Mouse (Mus musculus) adrenal gland, postnatal 25 days (tissue): Measurements from ENCODE around the gene Cyb561a3. TPM values are rescaled to one million over a fixed set of nuclear protein-coding genes. Genes with fewer than 3 reads are reported as not detected.
A peak's percentile ranks its signal among the peaks of the same experiment; 100 is the strongest.

Experiments
- DNase-seq: peaks from one replicate; pipeline ENCODE4 v3.0.0; 2021; ENCODE audit warnings: mixed read lengths
- total RNA-seq: library from RNA; stranded (reverse); gene quantifications from 2 replicates; pipeline ENCODE4 v1.2.3, GENCODE M21; 2021

The Cyb561a3 gene
- total RNA-seq, 1 experiment from 2014 or later, result 25.3 TPM

DNA sequence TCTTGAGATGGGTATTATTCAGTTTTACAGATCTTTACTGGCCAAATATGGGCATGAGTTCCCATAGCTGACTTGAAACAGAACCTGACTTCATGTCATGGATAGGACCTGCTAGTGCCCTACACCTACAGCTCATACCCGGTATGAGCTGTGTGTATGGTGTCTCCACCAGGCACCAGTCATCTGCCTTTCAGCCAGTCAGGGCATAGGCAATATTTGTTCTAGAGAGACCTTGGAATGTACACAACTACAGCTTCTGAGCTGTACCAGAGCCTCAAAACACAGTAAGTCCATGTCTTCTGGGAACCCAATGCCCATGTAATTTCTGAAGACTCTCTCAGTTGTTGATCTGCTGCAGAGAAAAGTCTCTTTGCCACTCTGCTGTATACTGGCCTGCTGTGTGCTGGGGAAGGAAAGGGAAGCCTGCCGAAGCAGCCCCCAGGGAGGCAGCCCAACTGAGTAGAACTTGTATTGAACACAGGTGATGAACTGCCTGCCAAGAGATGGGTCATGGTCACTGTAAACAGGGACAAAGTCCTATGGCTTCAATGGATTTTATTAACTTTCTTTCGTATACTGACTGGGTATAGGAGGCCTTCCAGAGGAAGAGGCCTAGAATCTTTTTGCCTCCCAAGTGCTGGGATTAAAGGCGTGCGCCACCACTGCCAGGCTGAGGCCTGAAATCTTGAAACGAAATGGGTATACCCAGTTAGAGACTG is 14.8 kb downstream of the Cyb561a3 start:
- DNase-seq, result no peak

DNA sequence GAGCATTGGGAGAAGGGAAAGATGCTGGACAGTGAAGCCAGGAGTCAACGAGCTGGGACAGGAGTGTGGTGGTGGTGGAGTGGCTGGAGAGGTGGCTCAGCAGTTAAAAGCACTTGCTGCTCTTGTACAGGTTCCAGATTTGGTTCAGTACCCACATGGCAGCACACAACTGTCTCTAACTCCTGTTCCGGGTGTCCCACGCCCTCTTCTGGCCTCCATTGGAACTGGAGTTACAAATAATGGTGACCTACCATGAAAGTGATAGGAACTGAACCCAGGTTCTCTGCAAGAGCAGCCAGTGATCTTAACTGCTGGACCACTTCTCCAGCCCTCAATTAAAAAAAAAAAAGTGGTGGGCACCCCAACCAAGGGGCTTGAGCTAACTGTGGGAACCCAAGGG is 21.2 kb downstream of the Cyb561a3 start:
- DNase-seq, result no peak

DNA sequence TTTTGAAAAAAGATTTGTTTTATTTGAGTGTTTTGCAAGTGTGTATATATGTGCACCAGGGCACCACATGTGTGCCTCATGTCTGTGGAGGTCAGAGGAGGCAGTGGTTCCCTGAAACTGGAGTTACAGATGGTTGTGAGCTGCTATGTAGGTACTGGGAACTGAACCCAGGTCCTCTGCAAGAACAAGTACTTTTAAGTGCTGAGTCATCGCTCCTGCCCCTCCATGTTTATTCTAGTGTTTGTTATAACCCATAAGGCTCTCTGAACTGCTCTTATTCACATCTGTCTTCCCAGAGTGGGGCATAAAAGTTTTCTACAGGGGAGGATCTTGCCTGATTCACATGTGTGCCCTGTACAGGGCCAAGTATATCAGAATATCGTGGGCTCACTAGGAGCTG is 22.7 kb downstream of the Cyb561a3 start:
- DNase-seq, result no peak

DNA sequence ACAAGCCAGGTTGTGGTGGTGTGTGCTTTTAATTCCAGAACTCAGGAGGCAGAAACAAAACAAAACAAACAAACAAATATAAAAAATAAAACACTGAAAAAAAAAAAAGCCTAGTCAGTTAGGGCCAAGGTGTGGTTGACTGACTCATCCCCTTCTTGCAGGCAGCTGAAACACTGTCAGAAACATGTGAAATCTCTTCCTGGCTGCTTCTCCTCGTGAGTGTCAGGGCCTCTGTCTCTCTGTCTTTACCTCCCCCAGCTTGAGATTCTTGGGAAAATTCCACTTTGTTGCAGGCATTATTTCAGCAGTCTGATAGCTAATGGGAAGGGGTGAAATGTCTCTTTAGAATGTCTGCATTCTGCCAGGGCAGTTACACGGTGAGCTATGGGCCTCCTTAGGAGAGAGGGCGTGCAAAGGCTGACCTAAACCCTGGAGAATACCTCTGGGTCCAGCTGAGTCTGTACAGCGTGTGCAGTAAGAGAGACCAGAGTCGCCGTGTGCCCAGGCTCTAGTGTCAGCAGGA is 25.3 kb downstream of the Cyb561a3 start:
- DNase-seq, result no peak

DNA sequence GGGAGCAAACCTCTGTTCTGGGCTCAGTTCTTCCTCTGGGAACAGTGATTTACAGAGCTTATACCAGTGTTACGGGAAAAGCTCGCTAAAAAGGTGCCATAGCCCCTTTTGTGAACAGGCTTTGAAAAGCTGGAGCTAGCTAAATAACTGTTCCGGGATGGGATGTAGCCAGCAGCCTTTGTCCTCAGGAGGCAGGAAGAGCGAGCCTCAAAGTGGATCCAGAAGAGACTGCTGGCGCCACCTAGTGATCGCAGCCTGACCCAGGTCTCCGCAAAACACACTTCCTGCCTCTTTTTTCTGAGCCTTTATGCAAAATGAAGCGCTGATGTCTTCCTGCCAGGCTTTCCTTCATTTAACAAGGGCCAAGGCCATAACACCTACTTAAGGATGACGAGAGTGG is 25.8 kb downstream of the Cyb561a3 start:
- DNase-seq, result peak; percentile 88

GRCm38 (mm10) chr19:10603660-10604523 is 26.9 kb downstream of the Cyb561a3 start:
- no peak for DNase-seq

DNA sequence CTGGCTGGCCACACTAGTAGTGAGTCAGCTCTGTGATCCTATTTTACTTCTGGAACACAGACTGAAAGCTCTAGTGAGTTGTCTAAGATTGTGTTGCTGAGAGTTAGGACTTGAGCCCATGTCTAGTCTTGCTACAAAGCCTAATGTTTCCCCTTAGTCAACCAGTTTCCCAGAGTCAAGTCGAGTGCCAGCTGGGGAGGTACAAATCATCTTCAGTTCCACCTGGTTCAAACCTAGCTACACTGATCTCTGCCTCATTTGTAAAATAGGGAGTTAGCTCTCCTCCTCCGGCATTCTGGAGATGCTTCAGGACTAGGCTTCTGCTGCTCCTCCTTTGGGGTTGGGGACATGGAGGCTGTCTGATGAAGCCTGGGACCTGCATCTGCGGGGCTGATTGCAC is 27.6 kb downstream of the Cyb561a3 start:
- DNase-seq, result no peak

DNA sequence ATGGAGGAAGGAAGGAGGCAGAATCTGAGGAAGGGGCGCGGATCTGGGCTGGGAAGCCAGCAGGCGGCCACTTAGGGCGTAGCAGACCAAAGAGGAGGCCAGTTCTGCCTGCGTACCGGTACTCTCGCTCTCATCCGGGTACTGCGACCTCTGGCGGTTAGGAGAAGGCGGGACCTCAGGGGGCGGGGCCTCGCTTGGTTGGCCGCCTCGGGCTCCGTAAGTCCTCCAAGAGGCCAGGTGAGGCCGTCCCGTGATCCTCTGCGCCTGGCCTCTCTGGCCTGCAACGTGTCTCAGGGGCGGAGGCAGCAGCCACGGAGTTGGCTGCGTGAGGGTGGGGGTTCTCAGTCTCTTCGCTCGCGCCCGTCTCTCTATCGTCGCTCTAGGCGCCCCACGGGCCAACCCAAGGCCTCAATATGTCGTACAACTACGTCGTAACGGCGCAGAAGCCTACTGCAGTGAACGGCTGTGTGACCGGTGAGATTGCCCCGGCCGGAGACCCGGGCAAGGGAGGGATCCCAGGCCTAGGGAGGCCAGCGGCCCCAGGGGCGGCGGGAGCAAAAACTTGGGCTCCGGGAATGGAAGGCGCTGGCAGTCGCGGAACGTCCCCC is 28.4 kb downstream of the Cyb561a3 start, which contains the start of the genes Ddb1 and Tkfc:
TSS of gene Ddb1 (plus strand) at position 35 of the 608 bp plus-strand sequence.
TSS of gene Tkfc (minus strand) at position 362 of the 608 bp plus-strand sequence.
- DNase-seq, result peak; percentile 99

DNA sequence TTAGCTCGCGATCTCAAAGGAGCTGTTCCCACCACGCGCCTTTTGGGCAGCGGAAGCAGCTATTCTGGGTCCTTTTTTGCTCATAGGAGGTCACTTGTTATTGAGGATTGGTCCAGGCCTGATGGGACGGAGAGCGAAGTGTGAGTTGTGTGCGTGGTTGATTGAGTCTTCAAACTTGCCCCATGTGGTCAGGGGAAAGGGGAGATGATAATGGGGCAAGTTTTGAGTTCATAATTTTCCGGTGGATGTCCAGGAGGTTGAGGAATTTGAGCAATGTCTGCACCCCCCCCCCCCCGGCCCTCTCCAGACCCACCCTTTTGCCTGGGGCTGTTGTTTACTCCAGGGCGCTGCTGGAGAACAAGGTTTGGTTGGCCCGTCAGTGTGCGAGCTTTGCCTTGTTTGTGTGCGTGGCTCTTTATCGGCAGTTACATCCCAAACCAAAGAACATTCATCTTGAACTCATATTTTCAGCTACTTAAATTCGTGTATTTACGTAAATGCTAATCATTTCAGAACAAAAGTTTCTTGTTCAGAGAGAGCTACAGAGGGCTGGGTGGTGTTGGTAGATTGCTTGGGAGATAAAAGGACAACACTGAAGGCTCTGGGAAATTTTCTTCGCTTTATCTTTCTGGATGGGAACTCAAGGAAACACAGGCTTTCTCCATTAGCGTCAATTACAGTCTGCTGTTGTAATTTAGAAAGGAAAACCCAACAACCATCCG is 29.1 kb downstream of the Cyb561a3 start:
- no peak for DNase-seq

- no peak for DNase-seq
These were observed 31.7 kb downstream of the Cyb561a3 start for GRCm38 (mm10) chr19:10608573-10609240.

DNA sequence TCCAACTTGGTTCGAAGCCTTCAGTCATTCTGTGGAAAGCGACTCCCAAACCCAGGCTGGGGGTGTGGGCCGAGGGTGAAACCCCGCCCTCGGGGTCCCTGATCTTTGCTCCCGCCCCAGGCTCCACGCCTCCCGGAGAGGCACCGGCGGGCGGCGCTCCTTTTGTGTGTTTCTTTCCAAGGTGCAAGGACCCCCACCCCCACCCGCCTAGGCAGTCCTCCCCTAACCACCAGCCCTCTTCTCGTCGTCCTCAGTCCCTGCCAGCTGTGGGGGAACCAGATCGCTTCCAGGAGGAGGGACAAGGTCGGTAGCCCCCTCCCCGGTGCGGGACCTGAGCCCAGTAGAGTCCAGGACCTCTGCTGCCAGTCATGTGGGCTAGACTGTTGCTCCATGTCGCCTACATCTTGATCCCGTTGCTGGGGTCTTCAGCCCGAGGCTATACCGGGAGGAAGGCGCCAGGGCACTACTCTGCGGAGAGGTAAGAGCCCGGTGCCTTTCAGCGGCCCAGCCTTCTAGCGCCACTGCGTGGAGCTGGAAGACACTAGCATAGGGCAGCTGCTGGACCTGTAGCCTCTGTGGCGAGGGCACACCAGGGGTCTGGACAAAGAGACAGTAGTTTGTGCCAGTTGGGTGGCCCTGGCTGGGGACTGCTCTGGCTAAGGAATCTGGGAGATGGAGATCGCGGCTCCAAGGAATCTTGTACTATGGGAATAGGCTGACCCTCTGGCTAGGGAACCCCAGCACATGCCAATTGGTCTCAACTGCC is 57.3 kb downstream of the Cyb561a3 start, which contains the start of gene Vwce:
TSS of gene Vwce (plus strand) at position 108 of the 766 bp plus-strand sequence.
- peak; percentile 55 for DNase-seq

GRCm38 (mm10) chr19:10634872-10635318 is 57.9 kb downstream of the Cyb561a3 start:
- DNase-seq, result peak; percentile 65

DNA sequence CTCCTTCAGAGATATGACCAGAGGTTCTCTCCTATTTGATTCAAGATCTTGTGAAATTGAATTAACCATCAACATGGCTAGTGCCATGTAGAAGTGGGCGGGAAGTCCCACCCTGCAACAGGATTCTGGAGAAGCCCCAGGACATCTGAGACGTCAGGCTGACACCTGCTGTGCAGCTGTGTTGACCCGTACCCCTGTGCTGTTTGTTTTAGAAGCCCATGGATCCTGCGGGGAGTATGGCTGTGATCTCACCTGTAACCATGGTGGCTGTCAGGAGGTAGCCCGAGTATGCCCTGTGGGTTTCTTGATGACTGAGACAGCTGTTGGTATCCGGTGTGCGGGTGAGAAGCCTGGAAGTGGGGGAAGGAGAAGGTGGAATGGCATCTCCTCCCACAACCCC is 60.9 kb downstream of the Cyb561a3 start:
- DNase-seq, result no peak

- no peak for DNase-seq
These were observed 63.1 kb downstream of the Cyb561a3 start for GRCm38 (mm10) chr19:10640080-10640479.

- DNase-seq, result no peak
These were observed 63.8 kb downstream of the Cyb561a3 start for GRCm38 (mm10) chr19:10640589-10641378.
